Mouse (Mus musculus) forelimb bud, embryonic 11.5 days (tissue): ENCODE results near the gene Emc8.
A peak's percentile ranks its signal among the peaks of the same experiment; 100 is the strongest.

Experiments used
- DNase-seq: peaks from one replicate; pipeline ENCODE4 v3.0.0-alpha.2; 2012; ENCODE audit warnings: low read depth, low spot score

The Emc8 gene

DNA sequence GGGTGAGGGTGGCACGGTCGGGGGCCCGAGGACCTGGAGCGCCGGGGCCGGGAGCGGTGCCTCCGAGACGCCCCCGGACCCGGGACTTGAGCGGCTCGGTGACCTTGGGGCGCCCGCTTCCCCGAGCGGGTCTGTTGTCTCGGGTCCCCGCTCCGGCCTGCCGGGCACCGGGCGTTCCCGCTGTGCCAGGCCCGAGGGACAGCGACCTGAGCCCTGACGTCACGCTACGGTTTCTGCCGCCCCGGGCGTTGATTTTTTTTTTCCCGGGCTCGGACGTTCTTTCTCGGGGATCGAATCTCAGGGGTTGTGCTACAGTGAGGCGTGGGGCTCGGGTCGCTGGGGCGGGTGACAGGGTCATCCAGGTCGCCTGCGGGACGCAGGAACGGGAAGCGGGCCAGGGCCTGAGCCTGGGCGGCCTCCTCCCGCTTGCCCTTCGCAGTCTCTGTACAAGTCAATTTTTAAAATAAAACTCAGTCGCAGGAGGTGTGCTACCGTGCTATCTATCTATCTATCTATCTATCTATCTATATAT is at the start of gene Emc8:
Emc8 (minus strand) TSS at position 200 of the 532 bp plus-strand sequence.
- no peak for DNase-seq

GRCm38 (mm10) chr8:120715996-120716680 is 47.8 kb upstream of the Emc8 start:
- no peak for DNase-seq

DNA sequence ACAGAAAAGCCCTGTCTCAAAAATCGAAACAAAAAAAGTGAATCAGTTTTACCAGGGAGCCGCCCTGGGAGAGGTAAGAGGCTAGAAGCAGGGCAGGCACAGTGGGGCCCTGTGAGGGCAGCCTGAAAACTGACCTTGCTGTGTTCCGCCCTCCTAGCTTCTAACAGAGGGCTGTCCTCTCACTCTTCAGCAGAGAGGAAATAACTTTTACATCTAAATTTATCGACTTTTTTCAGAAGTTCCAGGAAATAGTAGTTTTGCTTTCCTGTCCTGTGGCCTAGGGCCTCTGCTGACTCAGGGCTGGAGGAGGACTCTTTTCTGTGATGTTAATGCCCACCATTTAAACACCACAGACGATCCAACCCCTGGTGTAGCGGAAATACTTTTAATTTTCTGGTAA is 46.8 kb upstream of the Emc8 start:
- DNase-seq, result no peak

DNA sequence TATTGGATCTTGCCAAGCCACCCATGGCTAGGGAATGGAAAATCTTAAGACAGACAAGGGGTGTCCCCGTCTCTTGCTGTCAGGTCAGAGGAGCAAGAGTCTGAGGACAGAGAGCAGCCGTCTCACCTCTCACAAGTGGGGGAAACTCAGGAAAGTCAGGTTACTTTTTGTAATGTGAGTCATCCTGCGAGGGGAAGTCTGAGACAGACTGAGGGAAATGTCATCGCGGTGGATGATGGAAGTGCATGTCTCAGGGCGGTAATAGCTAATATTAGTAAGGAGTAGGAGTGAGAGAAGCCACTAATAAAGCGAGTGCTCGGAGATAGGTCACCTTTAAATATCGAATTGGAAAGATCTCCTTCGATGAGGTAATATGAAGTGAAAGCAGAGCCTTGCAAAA is 40.8 kb upstream of the Emc8 start:
- no peak for DNase-seq

DNA sequence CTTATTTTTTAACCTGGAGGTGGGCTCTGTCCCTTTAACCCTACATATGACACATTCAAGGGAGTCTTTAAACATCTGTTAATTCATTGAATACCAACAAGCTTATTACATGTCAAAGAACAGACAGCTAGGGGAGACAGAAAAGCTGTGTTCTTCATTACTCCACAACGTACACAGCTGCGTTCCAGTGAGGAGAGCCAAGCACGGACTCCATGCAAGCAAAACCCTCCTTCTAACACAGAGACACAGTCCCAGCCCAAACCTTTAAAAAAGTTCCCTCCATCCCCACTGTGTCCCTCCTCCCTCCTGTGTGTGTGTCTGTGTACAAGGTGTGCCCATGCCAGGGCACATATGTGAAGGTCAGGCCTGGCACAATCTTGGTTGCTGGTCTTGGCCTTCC is 37.8 kb upstream of the Emc8 start:
- no peak for DNase-seq

GRCm38 (mm10) chr8:120705163-120705562 is 36.8 kb upstream of the Emc8 start:
- DNase-seq, result no peak

- DNase-seq, result no peak
These were observed 35.8 kb upstream of the Emc8 start for GRCm38 (mm10) chr8:120704203-120704602.

DNA sequence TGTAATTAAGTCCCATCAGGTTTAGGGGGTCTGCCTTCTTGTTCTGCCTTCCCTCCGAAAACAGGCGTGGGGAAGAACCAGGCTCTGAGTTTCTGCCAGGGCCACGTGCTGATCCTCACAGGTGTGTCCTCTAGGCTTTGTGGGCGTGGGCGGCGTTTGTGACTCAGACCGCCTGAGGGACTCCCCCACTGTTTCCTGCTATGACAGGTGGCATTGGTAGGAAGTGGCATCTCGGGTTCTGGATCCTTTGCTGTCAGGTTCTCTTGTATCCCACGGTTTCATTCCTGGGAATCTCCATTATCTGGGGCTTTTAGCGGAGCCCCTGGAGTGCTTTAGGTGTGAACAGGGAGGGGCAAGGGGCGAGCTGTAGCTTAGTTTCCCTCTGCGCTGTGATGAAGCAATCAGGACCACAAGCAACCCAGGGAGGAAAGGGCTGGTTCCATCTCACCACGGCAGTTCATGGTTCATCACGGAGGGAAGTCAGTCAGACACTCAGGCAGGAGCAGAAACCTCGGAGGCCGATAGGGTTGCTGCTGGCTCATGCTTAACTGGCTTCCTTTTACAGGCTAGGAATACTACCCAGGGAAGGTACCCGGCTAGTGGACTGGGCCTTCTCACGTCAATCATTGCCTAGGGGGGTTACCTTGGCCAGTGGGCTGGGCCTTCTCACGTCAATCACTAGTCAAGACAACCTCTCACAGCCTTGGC is 33.5 kb upstream of the Emc8 start:
- DNase-seq, result no peak

DNA sequence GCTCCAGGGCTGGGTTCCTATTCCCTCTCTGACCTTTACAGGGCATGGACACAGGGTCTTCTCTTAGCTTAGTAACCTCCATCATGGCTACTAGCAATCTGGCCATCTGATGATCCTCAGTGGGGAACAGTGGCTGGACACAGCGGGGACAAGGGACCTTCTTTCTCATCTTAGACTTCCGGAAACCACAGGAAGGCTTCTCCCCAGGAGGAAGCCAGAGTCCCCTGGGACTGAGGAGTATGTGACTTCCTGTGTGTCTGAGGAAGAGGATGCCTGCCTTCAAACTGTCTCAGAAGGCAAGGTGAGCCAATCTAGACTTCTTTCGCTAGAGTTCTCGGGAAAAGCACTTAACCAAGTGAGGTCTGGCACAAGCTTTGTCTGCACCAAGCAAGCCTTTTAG is 31.7 kb upstream of the Emc8 start:
- no peak for DNase-seq

DNA sequence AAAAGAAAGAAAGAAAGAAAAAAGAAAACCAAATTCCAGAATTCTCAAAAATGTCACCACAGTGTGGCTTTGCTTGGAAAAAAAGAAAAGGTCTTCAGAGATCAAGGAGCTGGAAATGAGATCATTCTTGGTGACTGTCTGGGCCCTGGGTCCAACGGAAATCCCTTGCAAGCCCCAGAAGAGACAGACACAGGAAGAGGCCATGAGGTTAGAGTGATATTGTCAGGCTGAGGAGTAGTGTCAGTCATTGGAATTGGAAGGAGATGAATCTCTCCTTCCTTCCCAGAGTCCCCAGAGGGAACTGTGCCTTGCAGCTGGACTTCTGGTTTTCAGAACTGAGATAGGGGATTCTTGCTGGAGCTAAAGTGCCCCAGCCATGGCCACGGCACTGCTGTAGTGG is 31.2 kb upstream of the Emc8 start:
- DNase-seq, result no peak

- no peak for DNase-seq
These were observed 30.7 kb upstream of the Emc8 start for GRCm38 (mm10) chr8:120699079-120699478.

GRCm38 (mm10) chr8:120698426-120698825 is 30.1 kb upstream of the Emc8 start:
- DNase-seq, result no peak

DNA sequence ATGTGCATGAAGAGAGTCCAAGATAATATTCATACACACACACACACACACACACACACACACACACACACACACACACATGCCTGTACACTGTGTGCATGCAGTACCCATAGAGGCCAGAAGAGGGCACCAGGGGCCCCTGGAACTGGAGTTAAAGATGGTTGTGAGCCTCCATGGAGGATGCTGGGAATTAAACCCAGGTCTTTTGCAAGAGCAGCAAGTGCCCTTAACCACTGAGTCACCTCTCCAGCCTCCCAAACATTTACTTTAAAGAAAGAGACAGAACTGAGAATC is 29.6 kb upstream of the Emc8 start:
- no peak for DNase-seq

- DNase-seq, result no peak
These were observed 29.0 kb upstream of the Emc8 start for GRCm38 (mm10) chr8:120697154-120697978.

DNA sequence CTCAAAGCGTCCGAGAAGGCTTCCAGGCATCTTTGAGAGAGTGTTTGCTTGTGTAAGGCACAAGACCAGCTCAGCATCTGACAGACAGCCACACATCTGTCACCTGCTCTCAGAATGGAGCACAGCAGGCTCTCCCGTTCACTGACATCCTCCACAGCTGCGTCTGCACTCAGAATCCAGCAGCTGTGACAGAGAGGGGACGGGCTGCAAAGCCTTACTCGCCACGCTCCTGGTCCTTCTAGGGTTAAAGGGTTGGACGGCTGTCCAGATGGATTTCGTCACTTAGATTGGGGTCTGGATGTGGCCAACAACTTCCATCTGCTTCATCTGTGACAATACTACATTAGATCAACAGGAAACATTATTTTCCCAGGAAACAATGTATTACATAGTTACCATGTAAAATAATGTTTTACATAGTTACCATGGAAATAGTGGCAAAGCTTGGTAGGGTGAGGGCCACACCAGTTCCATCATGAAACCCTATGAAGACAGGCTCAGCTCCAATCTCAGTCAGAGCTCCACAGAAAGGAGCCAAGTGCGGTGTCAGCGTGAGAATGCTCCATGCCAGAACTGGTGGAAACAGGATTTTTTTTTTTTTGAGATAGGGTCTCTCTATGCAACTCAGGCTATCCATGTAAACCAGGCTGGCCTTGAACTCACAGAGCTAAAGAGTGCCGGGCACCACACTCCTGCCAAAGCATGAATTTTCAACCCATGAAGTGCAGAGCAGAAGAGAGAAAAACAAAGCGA is 28.2 kb upstream of the Emc8 start:
- DNase-seq, result no peak

- peak; percentile 20 for DNase-seq
These were observed 25.6 kb upstream of the Emc8 start for GRCm38 (mm10) chr8:120693861-120694493.

GRCm38 (mm10) chr8:120692934-120693333 is 24.6 kb upstream of the Emc8 start:
- DNase-seq, result no peak

DNA sequence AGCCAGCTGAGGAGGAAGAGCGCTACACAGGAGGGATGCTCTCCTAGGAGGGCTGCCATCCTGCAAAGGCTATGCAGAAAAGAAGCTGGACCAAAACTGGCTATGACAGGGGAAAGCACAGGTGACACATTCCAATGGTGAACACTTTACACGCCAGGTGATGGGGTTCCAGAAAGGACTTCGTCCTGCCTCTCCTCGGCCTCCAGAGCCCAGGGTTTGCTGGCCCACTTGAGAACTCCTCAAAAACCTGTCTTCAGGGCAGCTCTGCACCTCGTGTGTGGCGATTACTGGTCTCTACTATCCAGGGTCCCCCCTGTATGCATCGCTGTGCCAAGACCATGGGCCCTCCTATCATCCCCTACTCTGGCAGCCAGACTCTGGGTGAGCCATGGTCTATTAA is 20.1 kb upstream of the Emc8 start:
- no peak for DNase-seq

GRCm38 (mm10) chr8:120687786-120688185 is 19.4 kb upstream of the Emc8 start:
- no peak for DNase-seq

GRCm38 (mm10) chr8:120686576-120686975 is 18.2 kb upstream of the Emc8 start:
- DNase-seq, result no peak

DNA sequence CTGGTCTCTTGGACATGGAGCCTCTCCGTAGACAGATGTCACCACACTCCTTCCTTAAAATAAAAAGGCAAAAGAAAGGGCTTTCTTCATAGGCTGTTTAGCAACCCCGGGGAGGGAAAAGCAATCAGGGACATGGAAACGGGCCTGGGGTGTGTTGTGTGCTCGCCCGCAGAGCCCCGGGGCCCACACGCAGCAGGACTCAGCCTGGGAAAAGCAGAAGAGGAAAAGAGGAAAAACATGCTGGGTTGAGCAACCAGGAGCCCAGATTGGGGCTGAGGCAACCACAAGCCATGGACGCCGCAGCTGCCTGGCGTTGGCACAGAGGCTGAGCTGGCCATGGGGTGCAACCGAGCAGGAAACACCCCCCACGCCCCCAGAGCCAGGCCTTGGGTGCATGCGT is 17.7 kb upstream of the Emc8 start:
- DNase-seq, result no peak
